ENCODE assay signal across 13 mouse cellular contexts in the genomic region with DNA sequence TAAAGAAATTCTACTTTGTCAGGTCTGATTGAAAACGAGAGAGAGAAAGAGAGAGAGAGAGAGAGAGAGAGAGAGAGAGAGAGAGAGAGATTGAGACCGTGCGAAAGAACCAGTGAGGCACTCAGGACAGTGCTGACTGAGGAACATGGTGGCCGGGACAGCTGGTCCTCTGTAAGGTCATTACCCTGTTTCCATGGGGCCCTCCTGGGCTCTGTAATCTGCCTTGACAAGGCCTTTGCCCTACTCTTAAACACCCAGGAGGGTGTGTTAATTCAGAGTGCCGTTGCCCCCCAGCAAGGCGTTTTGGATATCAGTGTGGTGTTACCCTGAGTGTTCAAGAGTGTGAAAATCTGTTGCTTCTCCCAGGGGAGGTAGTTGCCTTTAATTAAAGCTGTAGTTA.
DNase-seq lines count a peak whose midpoint lies in the region; ATAC-seq and TF ChIP-seq lines count a peak whose summit lies in the region.
"Had no signal": no experiment of that assay in that cellular context is flagged by ENCODE, and none has a peak within 500 bp of the region (broad histone marks: within the 10 kb centered on the region; RNA-seq: fewer than 3 reads in every experiment).

No protein-coding gene starts in this region.

- no peak overlapping the region for H3K4me3 ChIP-seq in embryonic facial prominence, embryonic 11.5 days (ENCODE audit: low read depth, low read length)
- no peak overlapping the region for H3K4me3 ChIP-seq in embryonic facial prominence, embryonic 10.5 days
- H3K4me3 ChIP-seq in hindbrain, embryonic 10.5 days: no peak overlapping the region
- no peak overlapping the region for H3K4me3 ChIP-seq in hindbrain, embryonic 16.5 days (ENCODE audit: low read length)
- no peak overlapping the region for H3K4me3 ChIP-seq in thymus, adult 2 months (ENCODE audit: control insufficient read depth, insufficient read depth, low read length)
- H3K4me3 ChIP-seq: embryonic facial prominence, embryonic 15.5 days; heart, adult 2 months; hindbrain, embryonic 15.5 days; neural tube, embryonic 12.5 days; stomach, embryonic 15.5 days had no signal

- no peak for DNase-seq in embryonic facial prominence, embryonic 11.5 days (ENCODE audit: low spot score)
- no peak for DNase-seq in embryonic facial prominence, embryonic 10.5 days (ENCODE audit: low spot score)
- DNase-seq in hindbrain, embryonic 10.5 days (ENCODE audit: low spot score): peak; percentile 47
- no peak for DNase-seq in thymus, adult 2 months
- DNase-seq in thymus, postnatal 25 days: no peak
- no peak for DNase-seq in urinary bladder, postnatal 4 days (ENCODE audit: low spot score in 2 of 2)
- DNase-seq in lung, postnatal 36 days: no peak
- DNase-seq: heart, adult 2 months had no signal

- no peaks in the 10 kb centered on the region for H3K9me3 ChIP-seq in embryonic facial prominence, embryonic 11.5 days (replicated peaks; ENCODE audit: control insufficient read depth, low read length)
- H3K9me3 ChIP-seq in embryonic facial prominence, embryonic 10.5 days: no peaks in the 10 kb centered on the region
- H3K9me3 ChIP-seq in hindbrain, embryonic 10.5 days: no peaks in the 10 kb centered on the region
- no peaks in the 10 kb centered on the region for H3K9me3 ChIP-seq in hindbrain, embryonic 16.5 days (ENCODE audit: control insufficient read depth, low read length)
- H3K9me3 ChIP-seq: embryonic facial prominence, embryonic 15.5 days; hindbrain, embryonic 15.5 days; neural tube, embryonic 12.5 days; stomach, embryonic 15.5 days had no signal

- 0 out of 2 replicates have a peak, but pooled peaks have one; percentile 13 for ATAC-seq in embryonic facial prominence, embryonic 11.5 days (replicated peaks; ENCODE audit: insufficient number of reproducible peaks, low FRiP score, low TSS enrichment, low read depth)
- ATAC-seq in hindbrain, embryonic 16.5 days: no peak

- no peak overlapping the region for H3K4me2 ChIP-seq in embryonic facial prominence, embryonic 11.5 days (ENCODE audit: low read depth, low read length)
- H3K4me2 ChIP-seq in hindbrain, embryonic 16.5 days (ENCODE audit: low read length): no peak overlapping the region
- H3K4me2 ChIP-seq: embryonic facial prominence, embryonic 15.5 days; hindbrain, embryonic 15.5 days; neural tube, embryonic 12.5 days had no signal

- H3K36me3 ChIP-seq in embryonic facial prominence, embryonic 11.5 days (replicated peaks; ENCODE audit: control insufficient read depth, insufficient read depth, low read depth, low read length): no peaks in the 10 kb centered on the region
- peaks cover 15% of the 10 kb centered on the region for H3K36me3 ChIP-seq in embryonic facial prominence, embryonic 10.5 days (replicated peaks)
- H3K36me3 ChIP-seq in hindbrain, embryonic 10.5 days: peaks cover 17% of the 10 kb centered on the region
- no peaks in the 10 kb centered on the region for H3K36me3 ChIP-seq in hindbrain, embryonic 16.5 days (ENCODE audit: control insufficient read depth, insufficient read depth, low read length)
- peaks cover 22% of the 10 kb centered on the region for H3K36me3 ChIP-seq in thymus, adult 2 months (ENCODE audit: control insufficient read depth, insufficient read depth, low read length)
- H3K36me3 ChIP-seq: hindbrain, embryonic 15.5 days; stomach, embryonic 15.5 days had no signal

- no peak for TF ChIP-seq POLR2A in thymus, adult 2 months (IDR thresholded peaks at IDR 0.05; ENCODE audit: control insufficient read depth, extremely low read depth, insufficient read depth, low read length, poor library complexity)

- H3K27ac ChIP-seq in embryonic facial prominence, embryonic 11.5 days (replicated peaks; ENCODE audit: low read depth, low read length): no peak overlapping the region
- H3K27ac ChIP-seq in embryonic facial prominence, embryonic 10.5 days (replicated peaks): no peak overlapping the region
- H3K27ac ChIP-seq in hindbrain, embryonic 10.5 days: peak overlapping the region; percentile 87
- H3K27ac ChIP-seq in hindbrain, embryonic 16.5 days (ENCODE audit: low read depth, low read length): no peak overlapping the region
- peak overlapping the region; percentile 39; the same call in 1 of the 2 replicates for H3K27ac ChIP-seq in thymus, adult 2 months (ENCODE audit: control insufficient read depth, insufficient read depth, low read length)
- H3K27ac ChIP-seq: embryonic facial prominence, embryonic 15.5 days; heart, adult 2 months; hindbrain, embryonic 15.5 days; neural tube, embryonic 12.5 days; stomach, embryonic 15.5 days had no signal

- H3K27me3 ChIP-seq in embryonic facial prominence, embryonic 11.5 days (ENCODE audit: control insufficient read depth, insufficient read depth, low read length): no peaks in the 10 kb centered on the region
- 0 out of 2 replicates have a peak, but pooled peaks cover 4% of the 10 kb centered on the region for H3K27me3 ChIP-seq in embryonic facial prominence, embryonic 10.5 days (replicated peaks; ENCODE audit: low read depth, poor library complexity, severe bottlenecking)
- no peaks in the 10 kb centered on the region for H3K27me3 ChIP-seq in hindbrain, embryonic 10.5 days (ENCODE audit: insufficient read depth, poor library complexity, severe bottlenecking)
- H3K27me3 ChIP-seq in hindbrain, embryonic 16.5 days (replicated peaks; ENCODE audit: control insufficient read depth, insufficient read depth, low read length): no peaks in the 10 kb centered on the region
- H3K27me3 ChIP-seq in thymus, adult 2 months (ENCODE audit: control insufficient read depth, insufficient read depth, low read length): no peaks in the 10 kb centered on the region
- H3K27me3 ChIP-seq: embryonic facial prominence, embryonic 15.5 days; hindbrain, embryonic 15.5 days; neural tube, embryonic 12.5 days; stomach, embryonic 15.5 days had no signal

- WGBS in embryonic facial prominence, embryonic 11.5 days: 29% methylated on average over 6 of the region's 6 CpGs
- 28% methylated on average over 6 of the region's 6 CpGs for WGBS in embryonic facial prominence, embryonic 10.5 days
- WGBS in hindbrain, embryonic 10.5 days: 30% methylated on average over 6 of the region's 6 CpGs
- 26% methylated on average over 6 of the region's 6 CpGs for WGBS in hindbrain, embryonic 16.5 days
- WGBS in thymus, adult 2 months: 81% methylated on average over 6 of the region's 6 CpGs

- TF ChIP-seq CTCF in thymus, adult 2 months (IDR thresholded peaks at IDR 0.05; ENCODE audit: borderline replicate concordance, control insufficient read depth, extremely low read depth, insufficient read depth, low read length, poor library complexity): no peak

- H3K4me1 ChIP-seq in embryonic facial prominence, embryonic 11.5 days (ENCODE audit: control insufficient read depth, insufficient read depth, low read length): no peaks in the 10 kb centered on the region; the same call in 1 of the 2 replicates
- peaks cover 57% of the 10 kb centered on the region for H3K4me1 ChIP-seq in embryonic facial prominence, embryonic 10.5 days
- peaks cover 70% of the 10 kb centered on the region for H3K4me1 ChIP-seq in hindbrain, embryonic 10.5 days (replicated peaks)
- H3K4me1 ChIP-seq in hindbrain, embryonic 16.5 days (ENCODE audit: control insufficient read depth, insufficient read depth, low read depth, low read length): peaks cover 18% of the 10 kb centered on the region
- peaks cover 34% of the 10 kb centered on the region for H3K4me1 ChIP-seq in thymus, adult 2 months (replicated peaks; ENCODE audit: control insufficient read depth, insufficient read depth, low read length)

- no peak overlapping the region for H3K9ac ChIP-seq in embryonic facial prominence, embryonic 11.5 days (replicated peaks; ENCODE audit: low read length)
- H3K9ac ChIP-seq in hindbrain, embryonic 16.5 days (ENCODE audit: low read depth, low read length): no peak overlapping the region
- H3K9ac ChIP-seq: embryonic facial prominence, embryonic 15.5 days; hindbrain, embryonic 15.5 days; neural tube, embryonic 12.5 days; stomach, embryonic 15.5 days had no signal

Comparison
In these comparisons a context has a peak if more than half of its experiments do, and no peak if none do; other contexts are left out.
1. H3K27ac ChIP-seq: peak in hindbrain, embryonic 10.5 days (single experiment) and thymus, adult 2 months (single experiment); none in embryonic facial prominence, embryonic 11.5 days (single experiment), embryonic facial prominence, embryonic 10.5 days (single experiment) and hindbrain, embryonic 16.5 days (single experiment).